Mouse (Mus musculus) gastrocnemius, adult 18-20 months (tissue): ENCODE measurements around the gene Kcnj4. TPM values are rescaled to one million over a fixed set of nuclear protein-coding genes. Genes with fewer than 3 reads are reported as not detected.

Experiments used
- microRNA-seq: library from miRNA; unstranded; fragments of <30 nt; microRNA quantifications from one replicate; pipeline ENCODE4 v1.2.0, GENCODE M21; 2021
- total RNA-seq, 2 experiments: library from RNA; stranded (reverse); gene quantifications; 2 replicates each; pipeline ENCODE4 v1.2.3; 2021

Gene Kcnj4
- total RNA-seq, 2 experiments from 2014 or later, result not detected

Small RNAs within 50 kb of the gene (microRNA-seq; reads per million reads assigned to microRNA genes)
- gene Gm44302, result not detected

Other genes starting within 250 kb of the Kcnj4 start
- 1 to 10 TPM; 2.3 to 4.5 TPM for gene Baiap2l2, start 219.7 kb downstream of the Kcnj4 start, total RNA-seq
- gene Pla2g6, start 176.9 kb downstream of the Kcnj4 start, total RNA-seq, result 10 to 100 TPM; 15.8 to 20.4 TPM
- 10 to 100 TPM in 1 of 2 experiments, 1 to 10 TPM in 1; 6.6 to 10.1 TPM for gene Maff, start 158.6 kb downstream of the Kcnj4 start, total RNA-seq
- 10 to 100 TPM; 23.6 to 31.2 TPM for gene Tmem184b, start 101.7 kb downstream of the Kcnj4 start, total RNA-seq
- gene Csnk1e, start 49.7 kb downstream of the Kcnj4 start, total RNA-seq, result 10 to 100 TPM; 45.4 to 48.0 TPM
- gene Kdelr3, start 11.2 kb upstream of the Kcnj4 start, total RNA-seq, result 1 to 10 TPM; 1.3 to 2.0 TPM
- 10 to 100 TPM; 52.5 to 75.6 TPM for gene Ddx17, start 41.5 kb upstream of the Kcnj4 start, total RNA-seq
- gene Dmc1, start 99.9 kb upstream of the Kcnj4 start, total RNA-seq, result not detected
- gene Fam227a, start 153.7 kb upstream of the Kcnj4 start, total RNA-seq, result under 1 TPM; 0.46 to 0.69 TPM
- 10 to 100 TPM; 13.4 to 15.2 TPM for gene Cby1, start 154.0 kb upstream of the Kcnj4 start, total RNA-seq
- 10 to 100 TPM; 57.0 to 60.2 TPM for gene Tomm22, start 165.6 kb upstream of the Kcnj4 start, total RNA-seq
- gene Josd1, start 182.7 kb upstream of the Kcnj4 start, total RNA-seq, result 10 to 100 TPM; 13.9 to 17.6 TPM
- 10 to 100 TPM; 25.2 to 28.1 TPM for gene Gtpbp1, start 185.6 kb upstream of the Kcnj4 start, total RNA-seq
- gene Sun2, start 237.3 kb upstream of the Kcnj4 start, total RNA-seq, result 10 to 100 TPM; 79.0 to 81.8 TPM